Mouse (Mus musculus) myocyte (in vitro differentiated cells): ENCODE data around the gene Ptprb.

Source experiments
- MYOD1 ChIP-seq, 3 experiments: IDR thresholded peaks; one replicate each; pipeline ENCODE4 v1.6.1; 2011; ENCODE audit warnings: control low read depth in 2 of 3, low read depth in 2 of 3, mild to moderate bottlenecking in 2 of 3, moderate library complexity in 1 of 3; ENCODE audit not compliant: insufficient read length in 2 of 3, control insufficient read depth in 1 of 3
- POLR2A ChIP-seq: IDR thresholded peaks from one replicate; pipeline ENCODE4 v1.6.1; 2011; ENCODE audit warnings: low read depth, mild to moderate bottlenecking, control low read depth, moderate library complexity; ENCODE audit not compliant: insufficient read length
- TCF3 ChIP-seq: IDR thresholded peaks from one replicate; pipeline ENCODE4 v1.6.1; 2011; ENCODE audit warnings: low read depth, control low read depth; ENCODE audit not compliant: insufficient read length

DNA sequence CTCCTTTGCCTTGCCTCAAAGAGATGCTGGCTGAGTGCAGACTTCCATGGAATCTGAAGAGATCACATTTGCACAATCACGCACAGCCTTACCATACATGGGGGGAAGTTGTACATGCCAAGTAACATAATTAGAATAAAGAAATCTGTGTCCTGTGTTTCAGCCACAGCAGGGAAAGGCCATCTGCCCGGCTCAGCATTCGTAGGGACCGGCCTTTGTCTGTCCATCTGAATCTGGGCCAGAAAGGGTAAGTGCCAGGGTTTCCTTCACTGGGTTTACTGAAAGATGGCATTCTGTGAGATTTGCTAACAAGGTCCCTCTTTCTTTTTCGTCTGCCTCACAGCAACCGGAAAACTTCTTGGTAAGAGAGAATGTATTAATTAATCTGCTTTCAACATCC lies 86.9 kb downstream of the Ptprb start:
- TF ChIP-seq TCF3 (no peak), POLR2A (no peak), MYOD1 (IDR thresholded peaks at IDR 0.05; ENCODE audit: control insufficient read depth in 1 of 3, insufficient read length in 2 of 3, low read depth in 2 of 3) (no peak)
